ENCODE assay signal across 11 mouse cellular contexts in genomic region chr1:172329131-172329530, GRCm38 (mm10). TPM values are rescaled to one million over a fixed set of nuclear protein-coding genes. Genes with fewer than 3 reads are reported as not detected.
DNase-seq lines count a peak whose midpoint lies in the region; ATAC-seq and TF ChIP-seq lines count a peak whose summit lies in the region.
"Had no signal": no experiment of that assay in that cellular context is flagged by ENCODE, and none has a peak within 500 bp of the region (broad histone marks: within the 10 kb centered on the region; RNA-seq: fewer than 3 reads in every experiment).

Kcnj9 (minus strand) TSS chr1:172329318.

- H3K27ac ChIP-seq in hindbrain, postnatal 0 days, result peak within 1 kb of the TSS; percentile 54
- H3K27ac ChIP-seq in midbrain, embryonic 15.5 days, result peak within 1 kb of the TSS; percentile 61

- peak within 1 kb of the TSS; percentile 59 for H3K4me2 ChIP-seq in hindbrain, postnatal 0 days (ENCODE audit: low read depth, low read length)
- peak within 1 kb of the TSS; percentile 69 for H3K4me2 ChIP-seq in midbrain, embryonic 15.5 days

- 12% methylated on average over 9 of the region's 9 CpGs for WGBS in hindbrain, postnatal 0 days
- WGBS in midbrain, embryonic 15.5 days, result 13% methylated on average over 9 of the region's 9 CpGs

- no peaks in the 10 kb centered on the region for H3K36me3 ChIP-seq in hindbrain, postnatal 0 days (ENCODE audit: insufficient read depth, low read length)
- H3K36me3 ChIP-seq in midbrain, embryonic 15.5 days (replicated peaks), result no peaks in the 10 kb centered on the region

- TF ChIP-seq CTCF in hindbrain, postnatal 0 days (IDR thresholded peaks at IDR 0.05; ENCODE audit: low read depth), result no peak

- peak within 1 kb of the TSS; percentile 35 for H3K4me3 ChIP-seq in hindbrain, postnatal 0 days (ENCODE audit: low read length)
- H3K4me3 ChIP-seq in midbrain, embryonic 15.5 days, result peak within 1 kb of the TSS; percentile 42

- ATAC-seq in hindbrain, postnatal 0 days, result peak; percentile 86
- ATAC-seq in midbrain, embryonic 15.5 days (replicated peaks), result peak; percentile 93
- ATAC-seq in megakaryocyte progenitor cell, adult 5-6 weeks (replicated peaks; ENCODE audit: poor library complexity), result no peak

- DNase-seq in brain, adult 2 months (ENCODE audit: low read depth, low spot score), result peak; percentile 99
- peak; percentile 56 for DNase-seq in embryo, embryonic 10.5 days (ENCODE audit: low spot score)
- DNase-seq in hindbrain, postnatal 0 days (ENCODE audit: low spot score), result peak; percentile 93
- no peak for DNase-seq in thymus, postnatal 10 days (ENCODE audit: low spot score in 2 of 2)
- no peak for DNase-seq in heart, postnatal 36 days
- no peak for DNase-seq in gastrocnemius, postnatal 14 days

- no peaks in the 10 kb centered on the region for H3K27me3 ChIP-seq in hindbrain, postnatal 0 days (ENCODE audit: insufficient read depth, low read length)
- peaks cover 6% of the 10 kb centered on the region for H3K27me3 ChIP-seq in midbrain, embryonic 15.5 days (replicated peaks)

- peak within 1 kb of the TSS; percentile 44 for H3K9ac ChIP-seq in hindbrain, postnatal 0 days (replicated peaks; ENCODE audit: low read length)
- H3K9ac ChIP-seq in midbrain, embryonic 15.5 days, result peak within 1 kb of the TSS; percentile 60

- intact Hi-C loops in heart, postnatal 36 days (cut with DNase I), result loop anchor here (5.0 kb wide), 1 partner anchor 1068 kb away; no protein-coding TSS in a partner anchor
- intact Hi-C loops in gastrocnemius, postnatal 14 days (cut with DNase I; ENCODE audit: low total_unique reads), result loop anchor here (10.0 kb wide), 1 partner anchor 274 kb away; the partner anchor contains the start of gene Nhlh1

- peaks cover 8% of the 10 kb centered on the region for H3K4me1 ChIP-seq in hindbrain, postnatal 0 days (ENCODE audit: insufficient read depth, low read length)
- H3K4me1 ChIP-seq in midbrain, embryonic 15.5 days, result peaks cover 23% of the 10 kb centered on the region

- no peaks in the 10 kb centered on the region for H3K9me3 ChIP-seq in hindbrain, postnatal 0 days (ENCODE audit: low read length)
- H3K9me3 ChIP-seq in midbrain, embryonic 15.5 days, result no peaks in the 10 kb centered on the region

RNA-seq across cellular contexts. Expression of gene Kcnj9, which starts in this region (rescaled TPM):
- total RNA-seq in hindbrain, postnatal 0 days (2014; rRNA removed), result 8.0 and 9.8 TPM in 2 replicates
- 3.6 and 4.2 TPM in 2 replicates for polyA plus RNA-seq in hindbrain, postnatal 0 days (2015; fragmentation: Nextera tagmentation; extraction: Ambion mirVana)
- 5.6 and 5.9 TPM in 2 replicates for polyA plus RNA-seq in midbrain, embryonic 15.5 days (2015; fragmentation: Nextera tagmentation; extraction: Ambion mirVana)
- total RNA-seq in megakaryocyte progenitor cell, adult 5-6 weeks (2015), result not detected in 2 replicates
- not detected in 2 replicates for total RNA-seq in megakaryocyte progenitor cell, adult 5-6 weeks (2017)
- total RNA-seq in heart, postnatal 36 days (2021), result not detected
- total RNA-seq in gastrocnemius, postnatal 14 days (2021), result not detected
- total RNA-seq: common myeloid progenitor, adult 5-6 weeks had no signal
- polyA plus RNA-seq: heart, postnatal 0 days; small intestine, adult 2 months had no signal

Comparison
In these comparisons a context has a peak if more than half of its experiments do, and no peak if none do; other contexts are left out.
1. DNase-seq: peak in brain, adult 2 months (single experiment), embryo, embryonic 10.5 days (single experiment) and hindbrain, postnatal 0 days (single experiment); none in thymus, postnatal 10 days (0 of 2), heart, postnatal 36 days (0 of 2) and gastrocnemius, postnatal 14 days (single experiment).